Mouse (Mus musculus) ES-Bruce4 (cell line): Measurements from ENCODE around the gene Dctn2.
"Not testable (repeated sequence)": the region's sequence is repeated elsewhere in the genome, so short reads cannot be mapped to it uniquely, and the experiment has no call there.

Experiments used
- CTCF ChIP-seq: IDR thresholded peaks from one replicate; pipeline ENCODE4 v1.8.1; 2011; ENCODE audit warnings: low read depth, low read length
- POLR2A ChIP-seq: IDR thresholded peaks from one replicate; pipeline ENCODE4 v1.8.1; 2011; ENCODE audit warnings: low read length; ENCODE audit not compliant: insufficient read depth

GRCm38 (mm10) chr10:127314950-127315349 lies 48.8 kb downstream of the Dctn2 start:
- not testable (repeated sequence) for TF ChIP-seq CTCF, POLR2A
